Mouse (Mus musculus): ENCODE measurements around the gene Ucp2. TPM values are rescaled to one million over a fixed set of nuclear protein-coding genes. Genes with fewer than 3 reads are reported as not detected.

The Ucp2 gene
- polyA plus RNA-seq, 1 experiment, result 1,120 TPM

- Histone ChIP-seq H3K36me3 (ENCODE audit: control insufficient read depth, insufficient read depth, low read length) (peaks cover 22% of the 10 kb centered on the region; the same call in 1 of the 2 replicates), H3K27ac (ENCODE audit: control insufficient read depth, insufficient read depth, low read length) (no peak overlapping the region), H3K4me1 (replicated peaks; ENCODE audit: control insufficient read depth, insufficient read depth, low read length) (no peaks in the 10 kb centered on the region), H3K4me3 (ENCODE audit: control insufficient read depth, insufficient read depth, low read length) (no peak overlapping the region), H3K27me3 (ENCODE audit: control insufficient read depth, insufficient read depth, low read length) (no peaks in the 10 kb centered on the region)
- DNase-seq, result no peak
- 64% methylated on average over 6 of the region's 6 CpGs for WGBS
- TF ChIP-seq POLR2A (IDR thresholded peaks at IDR 0.05; ENCODE audit: control insufficient read depth, extremely low read depth, insufficient read depth, low read length, poor library complexity) (no peak), CTCF (IDR thresholded peaks at IDR 0.05; ENCODE audit: borderline replicate concordance, control insufficient read depth, extremely low read depth, insufficient read depth, low read length, poor library complexity) (no peak)
Measured at GRCm38 (mm10) chr7:100461621-100462151, 31.5 kb upstream of the Ucp2 start.

- Histone ChIP-seq H3K27ac (ENCODE audit: control insufficient read depth, insufficient read depth, low read length) (no peak overlapping the region), H3K4me1 (replicated peaks; ENCODE audit: control insufficient read depth, insufficient read depth, low read length) (no peaks in the 10 kb centered on the region), H3K27me3 (ENCODE audit: control insufficient read depth, insufficient read depth, low read length) (no peaks in the 10 kb centered on the region), H3K4me3 (ENCODE audit: control insufficient read depth, insufficient read depth, low read length) (no peak overlapping the region), H3K36me3 (ENCODE audit: control insufficient read depth, insufficient read depth, low read length) (peaks cover 18% of the 10 kb centered on the region; the same call in 1 of the 2 replicates)
- 95% methylated on average over 9 of the region's 9 CpGs for WGBS
- no peak for DNase-seq
- TF ChIP-seq CTCF (IDR thresholded peaks at IDR 0.05; ENCODE audit: borderline replicate concordance, control insufficient read depth, extremely low read depth, insufficient read depth, low read length, poor library complexity), result no peak
- no peak for TF ChIP-seq POLR2A (IDR thresholded peaks at IDR 0.05; ENCODE audit: control insufficient read depth, extremely low read depth, insufficient read depth, low read length, poor library complexity)
Measured at GRCm38 (mm10) chr7:100463194-100463593, 29.9 kb upstream of the Ucp2 start.

GRCm38 (mm10) chr7:100463757-100464156 is 29.4 kb upstream of the Ucp2 start:
- Histone ChIP-seq H3K27ac (ENCODE audit: control insufficient read depth, insufficient read depth, low read length) (no peak overlapping the region), H3K4me1 (replicated peaks; ENCODE audit: control insufficient read depth, insufficient read depth, low read length) (no peaks in the 10 kb centered on the region), H3K4me3 (ENCODE audit: control insufficient read depth, insufficient read depth, low read length) (no peak overlapping the region), H3K27me3 (ENCODE audit: control insufficient read depth, insufficient read depth, low read length) (no peaks in the 10 kb centered on the region), H3K36me3 (ENCODE audit: control insufficient read depth, insufficient read depth, low read length) (peaks cover 18% of the 10 kb centered on the region; the same call in 1 of the 2 replicates)
- 95% methylated on average over 10 of the region's 10 CpGs for WGBS
- TF ChIP-seq POLR2A (IDR thresholded peaks at IDR 0.05; ENCODE audit: control insufficient read depth, extremely low read depth, insufficient read depth, low read length, poor library complexity), result no peak
- no peak for TF ChIP-seq CTCF (IDR thresholded peaks at IDR 0.05; ENCODE audit: borderline replicate concordance, control insufficient read depth, extremely low read depth, insufficient read depth, low read length, poor library complexity)
- DNase-seq, result no peak

GRCm38 (mm10) chr7:100464248-100464647 is 28.9 kb upstream of the Ucp2 start:
- Histone ChIP-seq H3K4me1 (replicated peaks; ENCODE audit: control insufficient read depth, insufficient read depth, low read length) (no peaks in the 10 kb centered on the region), H3K4me3 (ENCODE audit: control insufficient read depth, insufficient read depth, low read length) (no peak overlapping the region), H3K27ac (ENCODE audit: control insufficient read depth, insufficient read depth, low read length) (no peak overlapping the region), H3K36me3 (ENCODE audit: control insufficient read depth, insufficient read depth, low read length) (peaks cover 19% of the 10 kb centered on the region; the same call in 1 of the 2 replicates), H3K27me3 (ENCODE audit: control insufficient read depth, insufficient read depth, low read length) (no peaks in the 10 kb centered on the region)
- TF ChIP-seq CTCF (IDR thresholded peaks at IDR 0.05; ENCODE audit: borderline replicate concordance, control insufficient read depth, extremely low read depth, insufficient read depth, low read length, poor library complexity) (no peak), POLR2A (IDR thresholded peaks at IDR 0.05; ENCODE audit: control insufficient read depth, extremely low read depth, insufficient read depth, low read length, poor library complexity) (no peak)
- no peak for DNase-seq
- 97% methylated on average over 7 of the region's 7 CpGs for WGBS

- Histone ChIP-seq H3K36me3 (ENCODE audit: control insufficient read depth, insufficient read depth, low read length) (peaks cover 15% of the 10 kb centered on the region; the same call in 1 of the 2 replicates), H3K27ac (ENCODE audit: control insufficient read depth, insufficient read depth, low read length) (no peak overlapping the region; the same call in 1 of the 2 replicates), H3K4me3 (ENCODE audit: control insufficient read depth, insufficient read depth, low read length) (no peak overlapping the region), H3K4me1 (replicated peaks; ENCODE audit: control insufficient read depth, insufficient read depth, low read length) (no peaks in the 10 kb centered on the region), H3K27me3 (ENCODE audit: control insufficient read depth, insufficient read depth, low read length) (no peaks in the 10 kb centered on the region)
- DNase-seq, result no peak
- TF ChIP-seq CTCF (IDR thresholded peaks at IDR 0.05; ENCODE audit: borderline replicate concordance, control insufficient read depth, extremely low read depth, insufficient read depth, low read length, poor library complexity) (no peak), POLR2A (IDR thresholded peaks at IDR 0.05; ENCODE audit: control insufficient read depth, extremely low read depth, insufficient read depth, low read length, poor library complexity) (no peak)
- WGBS, result 71% methylated on average over 4 of the region's 4 CpGs
Measured at GRCm38 (mm10) chr7:100465248-100465647, 27.9 kb upstream of the Ucp2 start.

- no peaks in the 10 kb centered on the region for H3K27me3 ChIP-seq (ENCODE audit: control insufficient read depth, insufficient read depth, low read length)
- no peak for TF ChIP-seq POLR2A (IDR thresholded peaks at IDR 0.05; ENCODE audit: control insufficient read depth, extremely low read depth, insufficient read depth, low read length, poor library complexity)
- TF ChIP-seq CTCF (IDR thresholded peaks at IDR 0.05; ENCODE audit: borderline replicate concordance, control insufficient read depth, extremely low read depth, insufficient read depth, low read length, poor library complexity), result no peak
- no peaks in the 10 kb centered on the region for H3K4me1 ChIP-seq (replicated peaks; ENCODE audit: control insufficient read depth, insufficient read depth, low read length)
- H3K27ac ChIP-seq (ENCODE audit: control insufficient read depth, insufficient read depth, low read length), result peak overlapping the region; percentile 18; the same call in 1 of the 2 replicates
- no peak overlapping the region for H3K4me3 ChIP-seq (ENCODE audit: control insufficient read depth, insufficient read depth, low read length)
- H3K36me3 ChIP-seq (ENCODE audit: control insufficient read depth, insufficient read depth, low read length), result peaks cover 11% of the 10 kb centered on the region; the same call in 1 of the 2 replicates
- 64% methylated on average over 5 of the region's 5 CpGs for WGBS
- no peak for DNase-seq
Measured at GRCm38 (mm10) chr7:100465656-100466309, 27.4 kb upstream of the Ucp2 start.

All from thymus, adult 2 months (tissue).